Mouse (Mus musculus): ENCODE results near the gene Zdhhc7. TPM values are rescaled to one million over a fixed set of nuclear protein-coding genes. Genes with fewer than 3 reads are reported as not detected.

The Zdhhc7 gene
- polyA plus RNA-seq, 1 experiment: 25.6 TPM

- Histone ChIP-seq H3K27ac (ENCODE audit: insufficient read depth, low read length) (no peak overlapping the region), H3K4me1 (ENCODE audit: control insufficient read depth, insufficient read depth, low read length) (no peaks in the 10 kb centered on the region), H3K4me3 (ENCODE audit: insufficient read depth, low read length) (no peak overlapping the region)
- TF ChIP-seq POLR2A (IDR thresholded peaks at IDR 0.05; ENCODE audit: low read depth, low read length) (no peak), CTCF (IDR thresholded peaks at IDR 0.05; ENCODE audit: borderline replicate concordance, insufficient read depth, low read length) (peak; percentile 48)
Observed at GRCm38 (mm10) chr8:120078080-120078479, 23.2 kb downstream of the Zdhhc7 start.

- Histone ChIP-seq H3K4me3 (ENCODE audit: insufficient read depth, low read length) (no peak overlapping the region), H3K4me1 (ENCODE audit: control insufficient read depth, insufficient read depth, low read length) (0 out of 2 replicates have a peak, but pooled peaks cover 3% of the 10 kb centered on the region), H3K27ac (ENCODE audit: insufficient read depth, low read length) (no peak overlapping the region)
- TF ChIP-seq CTCF (IDR thresholded peaks at IDR 0.05; ENCODE audit: borderline replicate concordance, insufficient read depth, low read length) (no peak), POLR2A (IDR thresholded peaks at IDR 0.05; ENCODE audit: low read depth, low read length) (no peak)
Observed at GRCm38 (mm10) chr8:120075347-120075746, 25.9 kb downstream of the Zdhhc7 start.

- TF ChIP-seq CTCF (IDR thresholded peaks at IDR 0.05; ENCODE audit: borderline replicate concordance, insufficient read depth, low read length) (no peak), POLR2A (IDR thresholded peaks at IDR 0.05; ENCODE audit: low read depth, low read length) (no peak)
- H3K4me3 ChIP-seq (ENCODE audit: insufficient read depth, low read length): no peak overlapping the region
- H3K4me1 ChIP-seq (ENCODE audit: control insufficient read depth, insufficient read depth, low read length): 0 out of 2 replicates have a peak, but pooled peaks cover 3% of the 10 kb centered on the region
- H3K27ac ChIP-seq (ENCODE audit: insufficient read depth, low read length): no peak overlapping the region
Observed at GRCm38 (mm10) chr8:120074516-120074915, 26.8 kb downstream of the Zdhhc7 start.

- TF ChIP-seq CTCF (IDR thresholded peaks at IDR 0.05; ENCODE audit: borderline replicate concordance, insufficient read depth, low read length) (no peak), POLR2A (IDR thresholded peaks at IDR 0.05; ENCODE audit: low read depth, low read length) (no peak)
- 0 out of 2 replicates have a peak, but pooled peaks cover 3% of the 10 kb centered on the region for H3K4me1 ChIP-seq (ENCODE audit: control insufficient read depth, insufficient read depth, low read length)
- no peak overlapping the region for H3K4me3 ChIP-seq (ENCODE audit: insufficient read depth, low read length)
- no peak overlapping the region for H3K27ac ChIP-seq (ENCODE audit: insufficient read depth, low read length)
Observed at GRCm38 (mm10) chr8:120072827-120073226, 28.5 kb downstream of the Zdhhc7 start.

- Histone ChIP-seq H3K4me1 (ENCODE audit: control insufficient read depth, insufficient read depth, low read length) (0 out of 2 replicates have a peak, but pooled peaks cover 3% of the 10 kb centered on the region), H3K4me3 (ENCODE audit: insufficient read depth, low read length) (no peak overlapping the region), H3K27ac (ENCODE audit: insufficient read depth, low read length) (no peak overlapping the region)
- no peak for TF ChIP-seq POLR2A (IDR thresholded peaks at IDR 0.05; ENCODE audit: low read depth, low read length)
- no peak for TF ChIP-seq CTCF (IDR thresholded peaks at IDR 0.05; ENCODE audit: borderline replicate concordance, insufficient read depth, low read length)
Observed at GRCm38 (mm10) chr8:120072259-120072658, 29.0 kb downstream of the Zdhhc7 start.

- Histone ChIP-seq H3K4me3 (ENCODE audit: insufficient read depth, low read length) (no peak overlapping the region), H3K4me1 (ENCODE audit: control insufficient read depth, insufficient read depth, low read length) (0 out of 2 replicates have a peak, but pooled peaks cover 3% of the 10 kb centered on the region), H3K27ac (ENCODE audit: insufficient read depth, low read length) (no peak overlapping the region)
- TF ChIP-seq POLR2A (IDR thresholded peaks at IDR 0.05; ENCODE audit: low read depth, low read length) (no peak), CTCF (IDR thresholded peaks at IDR 0.05; ENCODE audit: borderline replicate concordance, insufficient read depth, low read length) (peak; percentile 75; the same call in 1 of the 2 replicates)
Observed at GRCm38 (mm10) chr8:120071684-120072083, 29.6 kb downstream of the Zdhhc7 start.

- TF ChIP-seq CTCF (IDR thresholded peaks at IDR 0.05; ENCODE audit: borderline replicate concordance, insufficient read depth, low read length): no peak
- TF ChIP-seq POLR2A (IDR thresholded peaks at IDR 0.05; ENCODE audit: low read depth, low read length): no peak
- H3K4me1 ChIP-seq (ENCODE audit: control insufficient read depth, insufficient read depth, low read length): peaks cover 11% of the 10 kb centered on the region; the same call in 1 of the 2 replicates
- no peak overlapping the region for H3K27ac ChIP-seq (ENCODE audit: insufficient read depth, low read length)
- no peak overlapping the region for H3K4me3 ChIP-seq (ENCODE audit: insufficient read depth, low read length)
Observed at GRCm38 (mm10) chr8:120067936-120068668, 33.2 kb downstream of the Zdhhc7 start.

- TF ChIP-seq POLR2A (IDR thresholded peaks at IDR 0.05; ENCODE audit: low read depth, low read length): no peak
- no peak for TF ChIP-seq CTCF (IDR thresholded peaks at IDR 0.05; ENCODE audit: borderline replicate concordance, insufficient read depth, low read length)
- Histone ChIP-seq H3K4me1 (ENCODE audit: control insufficient read depth, insufficient read depth, low read length) (peaks cover 8% of the 10 kb centered on the region; the same call in 1 of the 2 replicates), H3K4me3 (ENCODE audit: insufficient read depth, low read length) (no peak overlapping the region), H3K27ac (ENCODE audit: insufficient read depth, low read length) (no peak overlapping the region)
Observed at GRCm38 (mm10) chr8:120066226-120066625, 35.1 kb downstream of the Zdhhc7 start.

GRCm38 (mm10) chr8:120065611-120066010 is 35.7 kb downstream of the Zdhhc7 start:
- Histone ChIP-seq H3K27ac (ENCODE audit: insufficient read depth, low read length) (no peak overlapping the region), H3K4me3 (ENCODE audit: insufficient read depth, low read length) (no peak overlapping the region), H3K4me1 (ENCODE audit: control insufficient read depth, insufficient read depth, low read length) (peaks cover 8% of the 10 kb centered on the region; the same call in 1 of the 2 replicates)
- no peak for TF ChIP-seq CTCF (IDR thresholded peaks at IDR 0.05; ENCODE audit: borderline replicate concordance, insufficient read depth, low read length)
- no peak for TF ChIP-seq POLR2A (IDR thresholded peaks at IDR 0.05; ENCODE audit: low read depth, low read length)

GRCm38 (mm10) chr8:120063326-120063725 is 38.0 kb downstream of the Zdhhc7 start:
- Histone ChIP-seq H3K4me1 (ENCODE audit: control insufficient read depth, insufficient read depth, low read length) (peaks cover 8% of the 10 kb centered on the region; the same call in 1 of the 2 replicates), H3K27ac (ENCODE audit: insufficient read depth, low read length) (no peak overlapping the region), H3K4me3 (ENCODE audit: insufficient read depth, low read length) (no peak overlapping the region)
- TF ChIP-seq CTCF (IDR thresholded peaks at IDR 0.05; ENCODE audit: borderline replicate concordance, insufficient read depth, low read length) (no peak), POLR2A (IDR thresholded peaks at IDR 0.05; ENCODE audit: low read depth, low read length) (no peak)
